Mouse (Mus musculus): Measurements from ENCODE around the gene Acap3. TPM values are rescaled to one million over a fixed set of nuclear protein-coding genes. Genes with fewer than 3 reads are reported as not detected.

The Acap3 gene
- total and polyA plus RNA-seq, 3 experiments = 24.5 to 39.1 TPM; not detected in 1

- H3K36me3 ChIP-seq (ENCODE audit: control insufficient read depth in 1 of 2, insufficient read depth in 2 of 2, low read length in 2 of 2) = peaks cover 0 to 5% of the 10 kb centered on the region in 2 experiments; a peak in 3 of 4 replicates
- peaks cover 22% of the 10 kb centered on the region for H3K79me2 ChIP-seq (ENCODE audit: control insufficient read depth, insufficient read depth, low read length, poor library complexity)
- H3K4me3 ChIP-seq (ENCODE audit: control insufficient read depth in 1 of 2, insufficient read depth in 1 of 2, low read depth in 2 of 2, low read length in 2 of 2) = no peak overlapping the region
- H3K9ac ChIP-seq (ENCODE audit: control insufficient read depth, low read depth, low read length, poor library complexity, severe bottlenecking) = no peak overlapping the region
- H3K27me3 ChIP-seq (ENCODE audit: control insufficient read depth in 1 of 2, insufficient read depth in 2 of 2, low read length in 2 of 2) = no peaks in the 10 kb centered on the region
- H3K4me1 ChIP-seq (ENCODE audit: control insufficient read depth in 1 of 2, insufficient read depth in 2 of 2, low read length in 2 of 2) = peaks cover 0 to 2% of the 10 kb centered on the region in 2 experiments; a peak in 1 of 4 replicates
- TF ChIP-seq RCOR1 (IDR thresholded peaks at IDR 0.05; ENCODE audit: low read depth, low read length) (no peak), POLR2A (IDR thresholded peaks at IDR 0.05; ENCODE audit: control insufficient read depth in 1 of 2, insufficient read depth in 1 of 2, low read depth in 1 of 2, low read length in 2 of 2, poor library complexity in 1 of 2) (0 out of 4 replicates have a peak, but pooled peaks of 1 of the 2 experiments have one; percentile 3)
- H3K9me3 ChIP-seq (replicated peaks; ENCODE audit: insufficient read depth, low read length) = no peaks in the 10 kb centered on the region
- DNase-seq (ENCODE audit: low read depth, low spot score) = no peak
- H3K27ac ChIP-seq (ENCODE audit: control insufficient read depth, low read depth, low read length) = no peak overlapping the region
Measured at GRCm38 (mm10) chr4:155887674-155888073, 3.9 kb upstream of the Acap3 start.

- no peak for DNase-seq (ENCODE audit: low read depth, low spot score)
- H3K4me3 ChIP-seq (ENCODE audit: control insufficient read depth in 1 of 2, insufficient read depth in 1 of 2, low read depth in 2 of 2, low read length in 2 of 2) = no peak overlapping the region
- H3K36me3 ChIP-seq (ENCODE audit: control insufficient read depth in 1 of 2, insufficient read depth in 2 of 2, low read length in 2 of 2) = peaks cover 0 to 3% of the 10 kb centered on the region in 2 experiments; a peak in 3 of 4 replicates
- no peak overlapping the region for H3K27ac ChIP-seq (ENCODE audit: control insufficient read depth, low read depth, low read length)
- H3K79me2 ChIP-seq (ENCODE audit: control insufficient read depth, insufficient read depth, low read length, poor library complexity) = peaks cover 27% of the 10 kb centered on the region
- no peaks in the 10 kb centered on the region for H3K9me3 ChIP-seq (replicated peaks; ENCODE audit: insufficient read depth, low read length)
- no peak overlapping the region for H3K9ac ChIP-seq (ENCODE audit: control insufficient read depth, low read depth, low read length, poor library complexity, severe bottlenecking)
- TF ChIP-seq POLR2AphosphoS2 (IDR thresholded peaks at IDR 0.05; ENCODE audit: low read length) (peak; percentile 45; the same call in 1 of the 2 replicates), CHD2 (IDR thresholded peaks at IDR 0.05; ENCODE audit: low read length) (no peak)
- no peaks in the 10 kb centered on the region for H3K27me3 ChIP-seq (ENCODE audit: control insufficient read depth in 1 of 2, insufficient read depth in 2 of 2, low read length in 2 of 2)
- peaks cover 2% of the 10 kb centered on the region in 2 experiments; a peak in 3 of 4 replicates for H3K4me1 ChIP-seq (ENCODE audit: control insufficient read depth in 1 of 2, insufficient read depth in 2 of 2, low read length in 2 of 2)
Measured at GRCm38 (mm10) chr4:155888181-155888580, 3.4 kb upstream of the Acap3 start.

- Histone ChIP-seq H3K4me1 (ENCODE audit: control insufficient read depth in 1 of 2, insufficient read depth in 2 of 2, low read length in 2 of 2) (peaks cover 2 to 10% of the 10 kb centered on the region in 2 experiments; a peak in 3 of 4 replicates), H3K79me2 (ENCODE audit: control insufficient read depth, insufficient read depth, low read length, poor library complexity) (peaks cover 36% of the 10 kb centered on the region), H3K27ac (ENCODE audit: control insufficient read depth, low read depth, low read length) (no peak overlapping the region), H3K36me3 (ENCODE audit: control insufficient read depth in 1 of 2, insufficient read depth in 2 of 2, low read length in 2 of 2) (peaks cover 1 to 4% of the 10 kb centered on the region in 2 experiments; a peak in 3 of 4 replicates), H3K27me3 (ENCODE audit: control insufficient read depth in 1 of 2, insufficient read depth in 2 of 2, low read length in 2 of 2) (no peaks in the 10 kb centered on the region), H3K9me3 (replicated peaks; ENCODE audit: insufficient read depth, low read length) (no peaks in the 10 kb centered on the region), H3K9ac (ENCODE audit: control insufficient read depth, low read depth, low read length, poor library complexity, severe bottlenecking) (no peak overlapping the region), H3K4me3 (ENCODE audit: control insufficient read depth in 1 of 2, insufficient read depth in 1 of 2, low read depth in 2 of 2, low read length in 2 of 2) (no peak overlapping the region)
- TF ChIP-seq MAZ (IDR thresholded peaks at IDR 0.05; ENCODE audit: low read depth, low read length) (no peak), NRF1 (IDR thresholded peaks at IDR 0.05; ENCODE audit: insufficient read depth, low read depth, low read length, poor library complexity, severe bottlenecking) (no peak), MAX (IDR thresholded peaks at IDR 0.05; ENCODE audit: low read length) (no peak), KAT2A (conservative IDR thresholded peaks at IDR 0.05; ENCODE audit: low read depth, low read length) (no peak), SIN3A (IDR thresholded peaks at IDR 0.05; ENCODE audit: low read length) (no peak), MYC (IDR thresholded peaks at IDR 0.05; ENCODE audit: low read depth, low read length) (no peak), MXI1 (IDR thresholded peaks at IDR 0.05; ENCODE audit: low read depth, low read length) (no peak), MEF2A (IDR thresholded peaks at IDR 0.05; ENCODE audit: extremely low read depth, insufficient replicate concordance, low read depth, low read length, poor library complexity, severe bottlenecking) (no peak), CHD1 (IDR thresholded peaks at IDR 0.05; ENCODE audit: low read depth, low read length) (no peak), ZC3H11A (IDR thresholded peaks at IDR 0.05; ENCODE audit: low read depth, low read length) (no peak), POLR2AphosphoS2 (IDR thresholded peaks at IDR 0.05; ENCODE audit: low read length) (no peak), HCFC1 (IDR thresholded peaks at IDR 0.05; ENCODE audit: low read depth, low read length) (no peak), TBP (IDR thresholded peaks at IDR 0.05; ENCODE audit: low read depth, low read length) (no peak), USF1 (IDR thresholded peaks at IDR 0.05; ENCODE audit: low read depth, low read length) (no peak), CHD2 (IDR thresholded peaks at IDR 0.05; ENCODE audit: low read length) (no peak)
- no peak for DNase-seq (ENCODE audit: low read depth, low spot score)
Measured at GRCm38 (mm10) chr4:155889316-155889715, 2.3 kb upstream of the Acap3 start.

Data from MEL (cell line).